Mouse (Mus musculus) kidney, adult 18-20 months (tissue): ENCODE measurements around the gene Cntn2.
"Not testable (repeated sequence)": the region's sequence is repeated elsewhere in the genome, so short reads cannot be mapped to it uniquely, and the experiment has no call there.

Source experiments
- DNase-seq: peaks from one replicate; pipeline ENCODE4 v3.0.0; 2021

The Cntn2 gene

DNA sequence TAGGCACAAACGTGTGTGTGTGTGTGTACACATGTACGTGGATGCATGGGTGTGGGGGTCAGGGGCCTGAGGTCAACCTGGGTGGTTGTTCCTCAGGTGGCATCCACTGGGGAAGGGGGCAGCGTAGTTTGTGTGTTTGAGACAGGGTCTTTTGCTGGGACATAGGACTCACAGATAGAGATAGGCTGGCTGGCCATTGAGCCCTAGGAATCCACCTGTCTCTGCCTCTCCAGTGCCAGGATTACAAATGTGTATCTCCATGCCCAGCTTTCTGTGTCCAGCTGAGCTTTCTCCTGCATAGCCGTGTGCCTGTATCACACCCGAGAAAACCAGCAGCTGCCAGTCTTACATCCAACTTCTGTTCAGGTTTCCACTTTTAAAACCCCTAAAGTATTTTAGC lies 33.3 kb downstream of the Cntn2 start:
- DNase-seq = no peak

DNA sequence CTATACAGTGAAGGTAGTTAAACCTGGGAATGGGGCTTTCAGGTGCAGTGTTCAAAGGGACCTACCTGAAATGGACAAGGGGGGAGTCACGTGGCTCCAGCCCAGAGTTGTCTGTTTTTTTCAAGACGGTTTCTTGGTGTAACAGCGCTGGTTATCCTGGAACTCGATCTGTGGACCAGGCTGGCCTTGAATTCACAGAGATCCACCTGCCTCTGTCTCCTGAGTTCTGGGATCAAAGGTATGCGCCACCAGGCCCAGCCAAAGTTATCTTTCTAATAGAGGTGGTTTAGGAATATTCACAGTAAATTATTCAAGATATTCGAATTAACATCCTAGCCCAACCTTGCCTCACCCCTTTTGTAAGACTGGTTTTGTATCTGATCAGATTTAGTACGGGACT lies 36.4 kb downstream of the Cntn2 start:
- DNase-seq = no peak

DNA sequence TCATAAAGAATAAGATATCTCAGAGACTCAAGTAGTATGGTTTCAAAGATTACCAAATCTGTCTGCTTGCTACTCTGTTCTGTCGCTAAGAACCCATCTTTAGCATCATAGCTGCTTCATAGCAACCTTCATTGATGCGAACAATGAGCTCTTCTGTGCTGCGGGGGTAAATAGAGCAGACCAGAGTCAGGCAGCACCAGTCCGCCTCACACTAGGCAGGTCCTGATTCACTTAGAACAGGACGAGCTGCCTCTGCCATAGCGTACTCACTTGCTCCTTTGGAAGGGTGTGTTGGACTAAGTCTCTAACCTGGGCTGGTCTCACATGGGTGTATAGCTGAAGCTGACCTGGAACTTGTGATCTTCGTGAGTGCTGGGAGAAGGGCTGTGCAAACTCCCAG lies 37.0 kb downstream of the Cntn2 start, which contains the start of gene Tmem81:
TSS of gene Tmem81 (plus strand) at position 173 of the 400 bp plus-strand sequence.
- DNase-seq = no peak

DNA sequence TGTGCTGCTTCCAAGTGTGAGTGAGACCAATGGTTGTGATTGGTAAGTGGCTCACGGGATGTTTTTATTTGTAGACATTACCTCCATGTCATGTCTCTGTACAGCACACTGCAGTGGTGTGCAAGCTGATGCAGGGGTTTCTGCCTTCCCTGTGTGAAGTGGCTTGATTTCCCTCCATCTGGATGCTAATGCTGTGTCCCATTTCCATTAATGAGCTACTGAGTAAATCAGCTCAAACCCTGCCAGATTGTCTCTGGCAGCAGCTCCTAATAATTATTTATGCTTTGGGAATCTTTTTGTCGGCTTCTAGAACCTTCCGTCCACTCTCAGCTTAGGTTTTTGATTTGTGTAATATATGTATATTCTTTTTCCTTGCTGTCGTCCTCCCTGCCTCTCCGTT lies 37.9 kb downstream of the Cntn2 start:
- no peak for DNase-seq

DNA sequence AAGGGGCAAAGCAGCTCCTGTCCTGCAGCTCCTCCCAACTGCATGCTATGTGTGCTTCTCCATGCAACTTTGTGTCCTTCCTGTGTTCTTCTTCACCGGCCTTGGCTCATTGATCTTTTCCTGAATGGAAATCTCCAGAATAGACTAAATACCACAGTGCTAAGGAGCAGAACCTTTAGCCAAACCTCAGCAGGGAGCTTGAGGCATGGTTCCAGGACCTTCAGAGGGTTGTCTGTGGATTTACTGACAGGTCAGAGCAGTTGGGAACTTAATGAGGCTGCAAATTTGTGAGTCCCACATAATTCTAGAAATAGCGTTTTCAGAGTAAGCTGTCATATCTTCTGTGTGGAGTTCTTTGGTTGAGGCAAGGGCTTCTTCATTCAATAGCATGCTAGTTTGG lies 42.5 kb downstream of the Cntn2 start:
- DNase-seq = no peak

DNA sequence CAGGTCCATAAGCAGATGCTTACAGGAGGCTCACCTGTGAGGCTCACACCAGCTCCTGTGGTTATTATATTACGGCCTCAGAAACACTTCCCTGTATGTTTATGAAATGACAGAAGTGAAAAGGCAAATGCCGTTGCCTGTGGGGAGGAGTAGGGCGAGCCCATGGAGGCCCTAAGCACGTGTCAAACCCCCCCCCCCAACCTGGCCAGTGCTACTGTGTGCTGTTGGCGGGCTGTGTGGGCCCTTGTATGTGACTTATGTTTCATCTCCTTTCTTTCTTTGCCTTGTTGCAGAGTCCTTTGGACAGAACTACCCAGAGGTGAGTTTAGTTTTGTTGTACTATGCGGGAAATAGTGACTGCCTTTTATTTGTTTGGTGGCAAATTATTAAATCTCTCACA lies 59.3 kb downstream of the Cntn2 start:
- DNase-seq = no peak

DNA sequence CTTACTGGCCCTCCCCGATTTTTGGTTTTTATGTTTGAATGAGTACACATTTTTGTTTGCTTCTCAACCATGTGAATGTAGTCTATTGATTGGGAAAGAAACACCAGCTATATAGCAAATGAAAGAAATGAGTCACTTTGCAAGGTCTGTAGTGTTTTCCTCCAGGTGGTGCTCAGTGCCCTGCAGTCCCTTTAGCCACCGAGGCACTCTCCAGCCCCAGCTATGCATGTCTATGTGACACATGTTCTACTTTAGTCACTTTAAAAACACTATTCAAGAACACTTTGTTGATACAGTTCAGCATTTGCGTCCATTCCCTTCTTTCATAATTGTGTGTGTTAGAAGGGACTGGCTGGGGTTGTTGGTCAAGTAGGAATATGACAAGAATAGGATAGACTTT lies 59.8 kb downstream of the Cntn2 start:
- no peak for DNase-seq

DNA sequence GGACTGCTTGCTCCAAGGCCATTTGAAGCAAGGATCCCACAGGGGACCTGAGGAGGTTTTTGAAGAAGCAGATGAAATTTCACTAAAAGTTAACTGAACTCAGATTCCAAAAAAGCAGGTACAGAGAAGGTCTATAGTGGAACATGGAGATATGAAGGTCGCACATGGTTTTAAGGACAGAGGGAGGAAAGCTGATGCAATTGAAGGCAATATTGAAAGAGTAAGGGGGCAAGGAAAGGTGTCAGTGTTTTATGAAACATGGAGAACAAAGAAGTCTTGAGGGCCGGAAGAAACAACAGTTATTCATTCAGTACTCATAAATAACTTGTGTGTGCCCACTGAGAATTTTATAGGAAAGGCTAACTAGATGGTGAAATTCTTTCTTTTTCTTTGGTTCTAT lies 61.4 kb downstream of the Cntn2 start:
- DNase-seq = no peak

DNA sequence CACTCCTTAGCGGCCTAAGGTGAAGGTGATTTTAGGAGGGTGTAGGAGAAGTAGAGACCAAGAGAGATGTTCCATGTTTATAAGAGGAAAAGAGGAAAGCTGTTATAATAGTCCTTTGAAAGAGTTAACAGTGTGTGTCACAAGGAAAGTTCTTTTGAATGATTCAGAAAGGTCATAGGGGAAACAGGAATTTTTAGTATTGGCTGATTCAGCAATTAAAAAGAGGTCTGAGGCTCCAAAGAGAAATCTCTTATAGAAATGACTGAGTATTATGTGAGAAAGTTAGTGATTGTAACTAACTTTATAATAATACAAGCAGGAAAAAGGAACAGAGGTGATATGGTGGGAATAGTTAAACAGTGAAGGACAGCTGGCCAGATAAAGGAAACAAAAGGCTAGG lies 63.6 kb downstream of the Cntn2 start:
- no peak for DNase-seq

DNA sequence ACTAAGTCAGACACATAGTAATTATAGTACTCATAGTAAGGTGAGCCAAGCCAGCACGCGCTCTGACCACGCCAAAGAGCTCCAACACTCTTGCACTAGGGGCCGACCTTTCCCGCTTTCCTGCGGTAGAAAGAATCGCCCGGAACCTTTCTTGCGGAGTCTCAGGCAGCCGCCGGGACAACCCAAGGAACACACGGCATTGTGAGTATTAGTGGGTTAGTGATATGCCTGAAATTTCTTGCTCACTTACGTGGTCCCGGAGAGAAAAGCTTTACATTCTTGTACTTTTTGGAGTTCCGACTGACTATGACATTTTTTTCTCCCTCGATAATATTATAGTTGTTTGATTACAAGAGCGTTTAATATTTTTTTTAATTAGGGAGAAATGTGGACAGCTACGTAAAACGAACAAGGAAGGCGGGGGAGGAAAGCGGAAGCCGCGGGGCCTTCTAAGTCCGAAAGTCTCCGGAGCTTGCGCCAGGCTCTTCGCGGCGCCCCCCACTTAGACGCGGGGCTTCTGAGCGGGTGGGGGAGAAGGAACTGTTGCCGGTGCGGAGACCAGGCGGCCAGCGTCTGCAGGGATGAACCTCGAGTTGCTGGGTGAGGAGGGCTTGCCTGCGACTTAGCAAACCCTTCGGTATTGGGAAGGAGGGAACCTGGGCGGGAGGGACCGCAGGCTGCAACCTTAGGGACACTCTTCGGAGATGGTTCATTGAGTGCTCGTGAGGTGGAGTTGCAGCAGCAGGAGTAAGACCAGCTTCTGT lies 65.9 kb downstream of the Cntn2 start, which contains the start of gene Rbbp5:
TSS of gene Rbbp5 (plus strand) at position 438 of the 764 bp plus-strand sequence.
- DNase-seq = peak; percentile 90

DNA sequence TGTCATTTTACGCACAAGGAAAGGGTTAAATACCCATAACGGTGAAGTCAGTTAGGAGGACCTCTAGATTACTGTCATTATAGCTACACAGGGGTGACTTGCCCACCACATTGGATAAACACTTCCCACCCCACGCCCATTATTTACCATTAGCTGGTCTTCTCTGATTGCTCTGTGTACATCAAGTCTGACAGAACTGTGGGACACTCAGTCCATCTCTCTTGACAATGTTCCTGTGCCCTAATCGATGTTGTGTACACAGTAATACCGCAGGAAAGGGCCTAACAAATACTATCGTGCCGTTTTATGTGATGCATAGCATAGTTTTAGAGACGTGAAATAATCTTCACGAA lies 66.5 kb downstream of the Cntn2 start:
- no peak for DNase-seq

DNA sequence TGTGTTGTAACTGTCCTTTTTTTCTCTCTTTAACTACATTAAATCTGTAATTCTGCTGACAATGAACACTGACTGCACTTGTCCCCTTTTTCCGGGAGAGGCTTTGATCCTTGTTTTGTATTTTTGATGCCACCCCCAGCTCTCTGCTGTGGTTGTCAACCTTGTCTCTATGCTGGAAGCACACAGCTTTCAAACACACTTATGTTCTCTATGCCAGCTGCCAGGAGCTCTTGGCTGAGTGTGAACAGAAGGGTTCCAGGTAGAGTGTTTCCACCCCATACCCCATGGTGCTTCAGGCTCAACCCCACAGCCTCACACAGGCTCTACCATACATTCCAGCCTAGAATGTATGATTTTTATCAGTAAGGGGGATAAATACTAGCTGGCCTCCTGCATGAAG lies 68.6 kb downstream of the Cntn2 start:
- DNase-seq = no peak

DNA sequence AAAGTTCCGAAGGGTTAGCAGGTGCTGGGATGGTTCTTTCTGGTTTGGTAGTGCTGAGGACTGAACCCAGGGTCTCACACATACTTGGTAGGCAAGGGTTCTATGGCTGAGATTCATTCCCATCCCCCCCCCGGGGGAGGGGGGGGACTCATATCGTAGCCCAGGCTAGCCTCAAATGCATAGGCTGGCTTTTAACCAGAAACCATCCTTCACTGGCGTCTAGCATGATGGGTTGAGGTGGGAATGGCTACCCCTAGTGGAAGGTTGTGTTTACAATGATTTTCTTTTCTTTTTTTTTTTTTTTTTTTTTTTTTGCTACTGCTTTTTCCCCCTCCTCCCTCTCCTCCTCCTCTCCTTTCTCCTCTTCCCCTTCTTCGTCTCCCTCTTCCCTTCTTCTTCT lies 70.5 kb downstream of the Cntn2 start:
- DNase-seq = no peak

DNA sequence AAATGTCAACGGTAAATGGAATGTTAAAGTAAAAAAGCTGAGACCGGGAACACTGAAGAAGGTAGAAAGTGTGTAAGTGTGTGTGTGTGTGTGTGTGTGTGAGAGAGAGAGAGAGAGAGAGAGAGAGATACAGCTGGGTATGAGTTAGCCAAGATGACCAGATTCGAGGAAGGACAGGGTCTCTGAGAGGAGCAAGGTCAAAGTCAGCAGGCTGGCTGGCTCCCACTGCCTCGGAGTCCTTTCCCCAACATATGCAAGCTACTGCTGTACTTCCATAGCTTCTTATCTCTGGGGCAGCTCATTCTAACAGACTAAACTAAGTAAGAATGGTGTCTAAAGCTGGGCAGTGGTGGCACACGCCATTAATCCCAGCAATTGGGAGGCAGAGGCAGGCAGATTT lies 71.6 kb downstream of the Cntn2 start:
- DNase-seq = no peak

DNA sequence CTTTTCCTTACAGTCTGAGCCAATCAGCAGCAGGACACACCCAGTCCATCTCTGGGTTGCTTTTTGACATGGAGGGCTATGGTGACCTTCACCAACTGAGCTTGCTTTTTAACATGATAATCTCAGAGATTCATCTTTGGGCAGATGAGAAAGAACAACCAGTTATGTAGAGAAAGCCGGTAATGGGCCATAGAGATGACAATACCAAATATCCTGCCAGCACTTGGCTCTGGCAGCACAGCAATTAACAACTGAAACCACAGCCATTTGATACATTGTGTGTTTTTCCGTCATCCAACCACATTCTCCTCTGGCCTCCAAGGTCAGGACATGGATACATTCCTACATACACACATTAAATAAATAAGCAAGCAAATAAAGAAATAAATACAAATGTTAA lies 72.0 kb downstream of the Cntn2 start:
- DNase-seq = no peak

DNA sequence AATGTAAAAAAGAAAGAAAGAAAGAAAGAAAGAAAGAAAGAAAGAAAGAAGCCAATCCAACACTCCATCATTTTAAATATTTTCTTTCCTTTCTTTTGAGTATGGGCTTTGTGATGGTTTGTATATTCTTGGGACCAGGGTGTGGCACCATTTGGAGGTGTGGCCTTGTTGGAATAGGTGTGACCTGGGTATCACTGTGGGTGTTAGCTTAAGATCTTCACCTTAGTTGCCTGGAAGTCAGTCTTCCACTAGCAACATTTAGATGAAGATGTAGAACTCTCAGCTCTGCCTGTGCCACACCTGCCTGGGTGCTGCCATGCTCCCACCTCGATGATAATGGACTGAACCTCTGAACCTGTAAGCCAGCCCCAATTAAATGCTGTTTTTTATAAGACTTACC lies 73.0 kb downstream of the Cntn2 start:
- not testable (repeated sequence) for DNase-seq

DNA sequence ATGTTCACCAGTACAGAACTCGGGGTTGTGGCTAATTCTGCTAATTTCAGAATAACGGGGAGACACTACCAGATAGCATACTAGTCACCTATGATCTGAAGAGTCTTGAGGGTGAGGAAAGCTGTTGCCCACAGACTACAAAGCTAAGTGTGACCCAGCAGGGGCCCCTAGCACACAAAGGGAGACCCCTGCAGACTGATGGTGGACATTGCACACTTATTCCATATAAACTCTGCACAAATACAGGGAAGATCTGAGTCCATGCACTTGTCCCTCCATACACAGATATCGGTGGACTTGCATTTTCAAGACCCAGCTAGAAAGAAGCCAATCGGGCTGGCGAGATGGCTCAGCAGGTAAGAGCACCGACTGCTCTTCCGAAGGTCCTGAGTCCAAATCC lies 73.5 kb downstream of the Cntn2 start:
- no peak for DNase-seq

DNA sequence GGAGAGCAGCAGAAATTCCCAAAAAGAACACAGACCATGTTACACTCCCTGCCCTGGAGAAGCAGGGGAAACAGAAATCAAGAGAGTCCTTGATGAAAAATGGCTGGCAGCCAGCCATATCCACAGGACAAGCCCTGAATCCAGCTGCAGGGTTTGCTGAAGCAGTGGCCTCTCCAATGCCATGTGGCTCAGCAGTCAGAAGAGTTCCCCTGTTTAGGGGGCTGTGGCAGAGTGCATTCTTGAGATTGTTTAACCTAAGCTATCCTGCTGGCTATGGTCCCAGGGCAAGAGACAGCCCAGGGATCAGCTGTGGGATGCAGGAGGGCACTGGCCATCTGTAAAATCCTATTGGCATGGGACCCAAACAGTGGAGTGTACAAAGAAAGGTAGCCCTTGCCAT lies 74.1 kb downstream of the Cntn2 start:
- DNase-seq = no peak

DNA sequence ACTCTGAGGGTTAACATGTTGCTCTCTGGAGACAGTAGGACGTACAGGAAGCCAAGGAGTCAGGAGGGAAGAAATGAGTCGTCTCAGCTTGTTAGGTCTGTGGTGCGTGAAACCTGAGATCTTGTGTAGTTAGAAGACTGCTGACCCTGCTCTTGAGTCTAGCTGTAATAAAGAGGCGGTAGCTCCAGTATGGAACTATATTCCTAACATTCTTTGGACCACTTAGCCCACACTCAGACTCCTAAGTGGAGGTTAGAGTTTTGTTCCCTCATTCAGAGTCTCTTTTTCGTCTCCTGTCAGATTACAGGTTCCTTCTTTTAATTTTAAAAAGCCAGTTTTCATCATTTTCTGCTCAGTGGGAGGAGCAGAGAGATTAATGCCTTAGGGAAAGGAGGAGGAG lies 78.4 kb downstream of the Cntn2 start:
- no peak for DNase-seq
